Mouse (Mus musculus): ENCODE results near the gene Tbc1d1. TPM values are rescaled to one million over a fixed set of nuclear protein-coding genes. Genes with fewer than 3 reads are reported as not detected.

Gene Tbc1d1
- total and polyA plus RNA-seq, 3 experiments, result 26.0 to 38.6 (median 31.9) TPM

DNA sequence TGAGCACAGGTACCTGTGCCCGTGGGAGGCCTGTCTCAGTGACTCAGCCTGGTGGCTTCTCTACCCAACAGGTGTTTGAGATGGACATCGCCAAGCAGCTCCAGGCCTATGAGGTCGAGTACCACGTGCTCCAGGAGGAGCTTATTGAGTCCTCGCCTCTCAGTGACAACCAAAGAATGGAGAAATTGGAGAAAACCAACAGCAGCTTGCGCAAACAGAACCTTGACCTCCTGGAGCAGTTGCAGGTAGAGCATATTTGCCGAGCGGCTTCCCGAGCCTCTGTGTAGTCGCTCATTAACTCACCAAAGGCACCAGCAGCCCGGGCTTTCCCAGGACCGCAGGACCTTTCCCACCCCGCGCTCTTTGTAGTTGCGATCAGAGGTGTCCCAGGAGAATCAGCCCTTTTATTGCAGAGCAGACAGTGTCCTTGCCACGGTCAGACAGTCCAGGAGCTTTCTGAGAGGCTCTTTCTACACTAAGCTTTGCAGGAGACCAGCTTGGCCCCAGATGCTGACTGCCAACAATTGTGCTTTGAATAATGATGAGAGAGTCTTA is 189.2 kb downstream of the Tbc1d1 start:
- H3K27ac ChIP-seq (ENCODE audit: insufficient read depth, low read depth), result no peak overlapping the region
- H3K9ac ChIP-seq (ENCODE audit: insufficient read depth, low read depth), result no peak overlapping the region
- dilution Hi-C loops (cut with MboI; ENCODE audit: extremely low pct_ligation_motif_present, extremely low pct_unique_long_range_greater_than_20kb, low sequenced_read_pairs), result no loop called here
- no peak for DNase-seq (ENCODE audit: extremely low read depth)
- no peak overlapping the region for H3K4me3 ChIP-seq (replicated peaks in 1 of 3; ENCODE audit: low read depth in 2 of 3, low read length in 2 of 3, poor library complexity in 1 of 3)
- TF ChIP-seq USF2 (conservative IDR thresholded peaks at IDR 0.05; ENCODE audit: low read depth, low read length), result no peak
- TF ChIP-seq CHD2 (IDR thresholded peaks at IDR 0.05; ENCODE audit: low read length), result no peak
- no peak for TF ChIP-seq MEF2A (IDR thresholded peaks at IDR 0.05; ENCODE audit: borderline replicate concordance, low read depth, low read length)
- no peak for TF ChIP-seq RCOR1 (conservative IDR thresholded peaks at IDR 0.05; ENCODE audit: low read depth, low read length)
- no peak for TF ChIP-seq CTCF (conservative IDR thresholded peaks at IDR 0.05 in 1 of 2, IDR thresholded peaks at IDR 0.05 in 1 of 2; ENCODE audit: low read depth in 2 of 2, low read length in 2 of 2)
- no peak for TF ChIP-seq GABPA (IDR thresholded peaks at IDR 0.05; ENCODE audit: insufficient replicate concordance, low read depth, low read length)
- no peak for TF ChIP-seq KAT2A (IDR thresholded peaks at IDR 0.05; ENCODE audit: insufficient replicate concordance, low read length)
- no peak for TF ChIP-seq PAX5 (IDR thresholded peaks at IDR 0.05; ENCODE audit: low read length)
- no peak for TF ChIP-seq MAZ (IDR thresholded peaks at IDR 0.05; ENCODE audit: low read depth, low read length)
- TF ChIP-seq SIN3A (IDR thresholded peaks at IDR 0.05; ENCODE audit: low read length), result no peak
- no peak for TF ChIP-seq ZNF384 (IDR thresholded peaks at IDR 0.05; ENCODE audit: low read depth, low read length)
- no peak for TF ChIP-seq UBTF (IDR thresholded peaks at IDR 0.05; ENCODE audit: low read depth, low read length)
- no peak for TF ChIP-seq RAD21 (IDR thresholded peaks at IDR 0.05; ENCODE audit: low read depth, low read length)
- no peak for TF ChIP-seq MAFK (IDR thresholded peaks at IDR 0.05; ENCODE audit: insufficient replicate concordance, low read length)
- TF ChIP-seq POLR2A (IDR thresholded peaks at IDR 0.05; ENCODE audit: low read depth, low read length), result no peak
- H3K4me2 ChIP-seq (ENCODE audit: insufficient read depth, low read depth, poor library complexity, severe bottlenecking), result no peak overlapping the region
- H3K4me1 ChIP-seq (ENCODE audit: control insufficient read depth in 1 of 2, insufficient read depth in 2 of 2), result peaks cover 0 to 24% of the 10 kb centered on the region in 2 experiments; a peak in 2 of 4 replicates
- in situ Hi-C loops (cut with MboI; ENCODE audit: low pct_ligation_motif_present, low pct_unique_long_range_greater_than_20kb, low sequenced_read_pairs), result no loop called here
- H3K27me3 ChIP-seq (replicated peaks), result no peaks in the 10 kb centered on the region
- no peaks in the 10 kb centered on the region for H3K79me2 ChIP-seq (replicated peaks; ENCODE audit: control insufficient read depth, extremely low read depth, insufficient read depth, poor library complexity, severe bottlenecking)
- H3K9me3 ChIP-seq (replicated peaks; ENCODE audit: low read length), result no peaks in the 10 kb centered on the region
- peaks cover 29 to 90% of the 10 kb centered on the region in 2 experiments for H3K36me3 ChIP-seq (replicated peaks in 1 of 2; ENCODE audit: control insufficient read depth in 1 of 2, insufficient read depth in 1 of 2, low read length in 1 of 2)

- Histone ChIP-seq H3K79me2 (replicated peaks; ENCODE audit: control insufficient read depth, extremely low read depth, insufficient read depth, poor library complexity, severe bottlenecking) (no peaks in the 10 kb centered on the region), H3K4me1 (ENCODE audit: control insufficient read depth in 1 of 2, insufficient read depth in 2 of 2) (peaks cover 0 to 24% of the 10 kb centered on the region in 2 experiments; a peak in 2 of 4 replicates), H3K9ac (ENCODE audit: insufficient read depth, low read depth) (no peak overlapping the region), H3K36me3 (replicated peaks in 1 of 2; ENCODE audit: control insufficient read depth in 1 of 2, insufficient read depth in 1 of 2, low read length in 1 of 2) (peaks cover 31 to 93% of the 10 kb centered on the region in 2 experiments), H3K27ac (ENCODE audit: insufficient read depth, low read depth) (no peak overlapping the region), H3K27me3 (replicated peaks) (no peaks in the 10 kb centered on the region), H3K4me3 (replicated peaks in 1 of 3; ENCODE audit: low read depth in 2 of 3, low read length in 2 of 3, poor library complexity in 1 of 3) (no peak overlapping the region), H3K4me2 (ENCODE audit: insufficient read depth, low read depth, poor library complexity, severe bottlenecking) (no peak overlapping the region), H3K9me3 (replicated peaks; ENCODE audit: low read length) (no peaks in the 10 kb centered on the region)
- TF ChIP-seq SIN3A (IDR thresholded peaks at IDR 0.05; ENCODE audit: low read length) (no peak), KAT2A (IDR thresholded peaks at IDR 0.05; ENCODE audit: insufficient replicate concordance, low read length) (no peak), ZNF384 (IDR thresholded peaks at IDR 0.05; ENCODE audit: low read depth, low read length) (no peak), MYC (IDR thresholded peaks at IDR 0.05; ENCODE audit: low read depth, low read length) (no peak), TCF12 (IDR thresholded peaks at IDR 0.05; ENCODE audit: low read depth, low read length) (no peak), CHD2 (IDR thresholded peaks at IDR 0.05; ENCODE audit: low read length) (no peak), NRF1 (IDR thresholded peaks at IDR 0.05; ENCODE audit: low read depth, low read length) (no peak), HCFC1 (IDR thresholded peaks at IDR 0.05; ENCODE audit: low read depth, low read length) (no peak), E2F4 (IDR thresholded peaks at IDR 0.05; ENCODE audit: insufficient replicate concordance, low read depth, low read length) (no peak), PAX5 (IDR thresholded peaks at IDR 0.05; ENCODE audit: low read length) (no peak), GABPA (IDR thresholded peaks at IDR 0.05; ENCODE audit: insufficient replicate concordance, low read depth, low read length) (no peak), CTCF (conservative IDR thresholded peaks at IDR 0.05 in 1 of 2, IDR thresholded peaks at IDR 0.05 in 1 of 2; ENCODE audit: low read depth in 2 of 2, low read length in 2 of 2) (no peak), MAZ (IDR thresholded peaks at IDR 0.05; ENCODE audit: low read depth, low read length) (no peak), ZKSCAN1 (IDR thresholded peaks at IDR 0.05; ENCODE audit: borderline replicate concordance, low read depth, low read length) (no peak), IRF4 (IDR thresholded peaks at IDR 0.05; ENCODE audit: low read depth, low read length) (no peak), ETS1 (conservative IDR thresholded peaks at IDR 0.05; ENCODE audit: low read depth, low read length) (no peak), ZMIZ1 (IDR thresholded peaks at IDR 0.05; ENCODE audit: low read depth, low read length) (no peak), EP300 (IDR thresholded peaks at IDR 0.05; ENCODE audit: low read length) (no peak), BHLHE40 (IDR thresholded peaks at IDR 0.05; ENCODE audit: low read depth, low read length) (no peak), ELF1 (IDR thresholded peaks at IDR 0.05; ENCODE audit: low read depth, low read length) (no peak)
- dilution Hi-C loops (cut with MboI; ENCODE audit: extremely low pct_ligation_motif_present, extremely low pct_unique_long_range_greater_than_20kb, low sequenced_read_pairs), result no loop called here
- DNase-seq (ENCODE audit: extremely low read depth), result no peak
- in situ Hi-C loops (cut with MboI; ENCODE audit: low pct_ligation_motif_present, low pct_unique_long_range_greater_than_20kb, low sequenced_read_pairs), result no loop called here
Measured at GRCm38 (mm10) chr5:64345761-64346160, 189.7 kb downstream of the Tbc1d1 start.
